Mouse (Mus musculus): ENCODE measurements around the gene Pcsk5. TPM values are rescaled to one million over a fixed set of nuclear protein-coding genes. Genes with fewer than 3 reads are reported as not detected.

Gene Pcsk5
- not detected in 2 replicates for total RNA-seq (2012; rRNA removed)
- total RNA-seq (2014; rRNA removed) = not detected in 2 replicates
- polyA plus RNA-seq (2012; ENCODE audit: insufficient read length, low read depth) = not detected in 2 replicates

DNA sequence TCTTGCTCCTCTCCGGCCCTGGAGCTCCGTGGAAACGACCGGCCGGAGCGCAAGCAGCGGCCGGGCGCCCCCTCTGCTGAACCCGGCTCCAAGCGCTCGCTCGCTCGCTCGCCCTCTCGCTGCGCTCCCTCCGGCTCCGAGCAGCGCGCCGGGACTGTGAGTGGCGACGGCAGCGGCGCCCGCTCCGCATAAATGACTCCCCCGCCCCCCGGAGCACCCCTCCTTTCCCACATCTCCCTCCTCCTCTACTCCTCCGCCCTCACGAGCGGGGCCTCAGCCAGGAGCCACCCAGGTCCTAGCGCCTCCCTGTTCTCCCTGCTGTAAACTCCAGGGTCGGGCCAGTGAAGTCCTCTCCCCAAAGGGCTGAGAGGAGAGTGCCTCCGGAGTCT is at the start of gene Pcsk5:
Gene Pcsk5 (minus strand): TSS at position 162 of the 389 bp plus-strand sequence.
- H3K4me2 ChIP-seq (ENCODE audit: insufficient read depth, low read depth, poor library complexity, severe bottlenecking) = no peak within 1 kb of the TSS
- H3K9ac ChIP-seq (ENCODE audit: insufficient read depth, low read depth) = no peak within 1 kb of the TSS
- H3K36me3 ChIP-seq (replicated peaks in 1 of 2; ENCODE audit: control insufficient read depth in 1 of 2, insufficient read depth in 1 of 2, low read length in 1 of 2) = no peaks in the 10 kb centered on the region
- H3K4me1 ChIP-seq (ENCODE audit: control insufficient read depth in 1 of 2, insufficient read depth in 2 of 2) = no peaks in the 10 kb centered on the region
- H3K9me3 ChIP-seq (replicated peaks; ENCODE audit: low read length) = peaks cover 2% of the 10 kb centered on the region
- dilution Hi-C loops (cut with MboI; ENCODE audit: extremely low pct_ligation_motif_present, extremely low pct_unique_long_range_greater_than_20kb, low sequenced_read_pairs) (no loop called here), in situ Hi-C loops (cut with MboI; ENCODE audit: low pct_ligation_motif_present, low pct_unique_long_range_greater_than_20kb, low sequenced_read_pairs) (no loop called here)
- DNase-seq (ENCODE audit: extremely low read depth) = no peak
- H3K27me3 ChIP-seq (replicated peaks) = no peaks in the 10 kb centered on the region
- TF ChIP-seq NRF1 (IDR thresholded peaks at IDR 0.05; ENCODE audit: low read depth, low read length) = no peak
- no peak for TF ChIP-seq TBP (conservative IDR thresholded peaks at IDR 0.05; ENCODE audit: low read depth, low read length)
- TF ChIP-seq ZKSCAN1 (IDR thresholded peaks at IDR 0.05; ENCODE audit: borderline replicate concordance, low read depth, low read length) = no peak
- TF ChIP-seq JUND (conservative IDR thresholded peaks at IDR 0.05; ENCODE audit: low read depth, low read length) = no peak
- no peak for TF ChIP-seq TCF12 (IDR thresholded peaks at IDR 0.05; ENCODE audit: low read depth, low read length)
- TF ChIP-seq RCOR1 (conservative IDR thresholded peaks at IDR 0.05; ENCODE audit: low read depth, low read length) = no peak
- TF ChIP-seq KAT2A (IDR thresholded peaks at IDR 0.05; ENCODE audit: insufficient replicate concordance, low read length) = no peak
- TF ChIP-seq MAZ (IDR thresholded peaks at IDR 0.05; ENCODE audit: low read depth, low read length) = no peak
- no peak for TF ChIP-seq MEF2A (IDR thresholded peaks at IDR 0.05; ENCODE audit: borderline replicate concordance, low read depth, low read length)
- no peak for TF ChIP-seq POLR2A (IDR thresholded peaks at IDR 0.05; ENCODE audit: low read depth, low read length)
- TF ChIP-seq GABPA (IDR thresholded peaks at IDR 0.05; ENCODE audit: insufficient replicate concordance, low read depth, low read length) = no peak
- TF ChIP-seq CHD2 (IDR thresholded peaks at IDR 0.05; ENCODE audit: low read length) = no peak
- TF ChIP-seq EP300 (IDR thresholded peaks at IDR 0.05; ENCODE audit: low read length) = no peak
- TF ChIP-seq MYC (IDR thresholded peaks at IDR 0.05; ENCODE audit: low read depth, low read length) = no peak
- no peak for TF ChIP-seq USF1 (IDR thresholded peaks at IDR 0.05; ENCODE audit: low read depth, low read length)
- TF ChIP-seq SMC3 (IDR thresholded peaks at IDR 0.05; ENCODE audit: low read depth, low read length) = no peak
- TF ChIP-seq ZMIZ1 (IDR thresholded peaks at IDR 0.05; ENCODE audit: low read depth, low read length) = no peak
- TF ChIP-seq E2F4 (IDR thresholded peaks at IDR 0.05; ENCODE audit: insufficient replicate concordance, low read depth, low read length) = no peak
- no peaks in the 10 kb centered on the region for H3K79me2 ChIP-seq (replicated peaks; ENCODE audit: control insufficient read depth, extremely low read depth, insufficient read depth, poor library complexity, severe bottlenecking)
- no peak within 1 kb of the TSS for H3K27ac ChIP-seq (ENCODE audit: insufficient read depth, low read depth)
- no peak within 1 kb of the TSS for H3K4me3 ChIP-seq (replicated peaks in 1 of 3; ENCODE audit: low read depth in 2 of 3, low read length in 2 of 3, poor library complexity in 1 of 3)

DNA sequence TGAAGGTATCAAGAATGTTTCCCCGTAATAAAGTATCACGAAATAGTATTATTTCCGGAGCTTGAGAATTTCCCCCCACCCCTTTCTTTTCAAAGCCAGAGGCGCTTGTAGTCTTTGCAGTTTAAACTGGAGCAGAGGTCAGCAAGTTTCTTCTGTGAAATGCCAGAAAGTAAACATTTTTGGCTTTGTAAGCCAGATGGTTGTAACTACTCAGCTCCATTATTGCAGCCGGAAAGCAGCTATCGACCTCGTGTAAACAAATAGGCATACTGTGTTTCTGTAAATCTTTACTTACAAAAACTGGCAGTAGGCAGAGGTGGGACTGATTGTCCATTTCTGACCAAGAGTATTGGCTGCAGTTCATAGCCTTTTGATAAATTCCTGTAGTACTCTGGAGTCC is 38.4 kb upstream of the Pcsk5 start:
- in situ Hi-C loops (cut with MboI; ENCODE audit: low pct_ligation_motif_present, low pct_unique_long_range_greater_than_20kb, low sequenced_read_pairs) = no loop called here
- dilution Hi-C loops (cut with MboI; ENCODE audit: extremely low pct_ligation_motif_present, extremely low pct_unique_long_range_greater_than_20kb, low sequenced_read_pairs) = no loop called here

More for the DNA sequence above, 38.4 kb upstream of the Pcsk5 start:
- no peaks in the 10 kb centered on the region for H3K4me1 ChIP-seq (ENCODE audit: control insufficient read depth in 1 of 2, insufficient read depth in 2 of 2)
- no peak for TF ChIP-seq E2F4 (IDR thresholded peaks at IDR 0.05; ENCODE audit: insufficient replicate concordance, low read depth, low read length)
- TF ChIP-seq SIN3A (IDR thresholded peaks at IDR 0.05; ENCODE audit: low read length) = no peak
- no peak for TF ChIP-seq MAX (IDR thresholded peaks at IDR 0.05; ENCODE audit: low read length)
- no peaks in the 10 kb centered on the region for H3K9me3 ChIP-seq (replicated peaks; ENCODE audit: low read length)
- H3K4me3 ChIP-seq (replicated peaks in 1 of 3; ENCODE audit: low read depth in 2 of 3, low read length in 2 of 3, poor library complexity in 1 of 3) = no peak overlapping the region
- no peak overlapping the region for H3K9ac ChIP-seq (ENCODE audit: insufficient read depth, low read depth)
- DNase-seq (ENCODE audit: extremely low read depth) = no peak
- no peak overlapping the region for H3K27ac ChIP-seq (ENCODE audit: insufficient read depth, low read depth)
- no peaks in the 10 kb centered on the region for H3K79me2 ChIP-seq (replicated peaks; ENCODE audit: control insufficient read depth, extremely low read depth, insufficient read depth, poor library complexity, severe bottlenecking)
- no peaks in the 10 kb centered on the region for H3K36me3 ChIP-seq (replicated peaks in 1 of 2; ENCODE audit: control insufficient read depth in 1 of 2, insufficient read depth in 1 of 2, low read length in 1 of 2)
- no peaks in the 10 kb centered on the region for H3K27me3 ChIP-seq (replicated peaks)
- H3K4me2 ChIP-seq (ENCODE audit: insufficient read depth, low read depth, poor library complexity, severe bottlenecking) = no peak overlapping the region
